Mouse (Mus musculus) neural tube, embryonic 15.5 days (tissue): ENCODE results near the gene March6. TPM values are rescaled to one million over a fixed set of nuclear protein-coding genes. Genes with fewer than 3 reads are reported as not detected.

Experiments used
- polyA plus RNA-seq: library from polyadenylated mRNA; unstranded; fragments of >200 nt; fragmentation: Nextera tagmentation; extraction: Ambion mirVana; gene quantifications from 2 replicates; pipeline ENCODE4 v1.2.1, GENCODE M21; 2015

Gene March6
- polyA plus RNA-seq, 1 experiment from 2014 or later: 63.2 TPM

Other genes starting within 250 kb of the March6 start
- gene Ankrd33b, start 163.3 kb downstream of the March6 start, polyA plus RNA-seq: 0.70 and 2.6 TPM in 2 replicates
- 1.5 and 2.0 TPM in 2 replicates for gene Ropn1l, start 77.3 kb downstream of the March6 start, polyA plus RNA-seq
- 6.9 and 7.7 TPM in 2 replicates for gene Cmbl, start 34.3 kb upstream of the March6 start, polyA plus RNA-seq
- gene Cct5, start 70.8 kb upstream of the March6 start, polyA plus RNA-seq: 473 and 502 TPM in 2 replicates
- 11.1 and 11.6 TPM in 2 replicates for gene Fam173b, start 70.8 kb upstream of the March6 start, polyA plus RNA-seq